Mouse (Mus musculus): Measurements from ENCODE around the gene Hist1h3a.

Hist1h3a gene

DNA sequence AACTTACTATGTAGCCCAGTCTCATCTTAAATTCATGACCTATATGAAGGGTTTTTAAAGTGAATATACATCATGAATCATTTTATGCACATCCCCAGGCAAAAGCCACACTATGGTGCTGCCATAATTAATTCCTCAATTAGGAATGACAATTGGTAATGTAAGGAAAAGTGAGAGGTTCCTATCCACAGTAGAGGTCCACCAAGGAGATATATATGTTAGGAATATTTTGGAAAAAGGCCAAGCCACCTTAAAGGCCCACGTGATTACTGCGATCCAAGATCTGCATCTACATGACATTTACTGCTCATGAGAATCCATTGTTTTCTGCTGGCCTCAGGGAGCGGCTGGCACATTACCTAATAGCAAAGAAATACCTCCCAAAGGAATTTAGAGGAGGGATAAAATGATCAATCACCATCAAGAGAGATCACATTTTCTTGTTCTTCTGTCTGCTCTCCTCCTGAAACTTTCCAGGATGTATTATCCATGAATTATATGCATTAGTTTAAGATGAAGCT is 2.9 kb downstream of the Hist1h3a start:
- peak; percentile 70 for DNase-seq (ENCODE audit: low read depth, low spot score)

DNA sequence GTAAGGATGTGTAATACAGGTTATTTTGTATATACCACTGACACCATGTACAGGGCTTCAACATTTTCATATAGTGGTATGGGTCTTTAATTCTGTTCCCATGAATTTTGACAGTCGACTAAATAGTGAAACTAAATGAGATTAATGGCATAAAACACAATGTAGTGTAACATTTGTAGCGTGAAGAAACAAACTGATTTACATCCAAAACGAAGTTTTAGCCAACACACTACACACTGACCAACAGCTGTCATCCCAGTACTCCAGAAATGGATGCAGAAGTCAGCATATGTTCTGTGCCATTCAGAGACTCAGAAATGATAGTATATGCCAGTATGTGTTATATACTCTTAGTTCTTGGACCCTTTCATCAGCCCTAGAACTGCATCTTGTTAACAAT is 4.3 kb downstream of the Hist1h3a start:
- no peak for DNase-seq (ENCODE audit: low read depth, low spot score)

DNA sequence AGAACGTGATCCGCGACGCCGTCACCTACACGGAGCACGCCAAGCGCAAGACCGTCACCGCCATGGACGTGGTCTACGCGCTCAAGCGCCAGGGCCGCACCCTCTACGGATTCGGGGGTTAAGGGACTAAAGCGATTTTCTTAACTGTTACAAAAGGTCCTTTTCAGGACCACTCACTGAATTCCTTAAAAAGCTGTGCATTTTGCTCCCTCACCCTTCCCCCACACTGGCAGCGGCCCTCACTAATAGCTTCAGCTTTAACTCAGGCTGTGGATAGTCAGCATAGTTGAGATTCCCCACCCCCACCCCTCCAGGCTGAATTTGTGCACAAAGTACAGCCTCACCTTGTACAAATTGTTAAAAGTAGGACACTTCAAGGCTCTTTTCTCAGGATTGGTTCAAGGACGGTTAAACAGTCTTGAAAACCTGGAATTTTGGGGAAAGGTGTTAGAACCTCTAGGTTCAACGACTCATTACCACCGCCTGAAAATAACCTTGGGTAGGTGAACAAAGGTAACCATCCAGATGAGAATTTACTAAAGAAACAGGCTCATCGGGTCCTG is 4.9 kb downstream of the Hist1h3a start:
- peak; percentile 91 for DNase-seq (ENCODE audit: low read depth, low spot score)

DNA sequence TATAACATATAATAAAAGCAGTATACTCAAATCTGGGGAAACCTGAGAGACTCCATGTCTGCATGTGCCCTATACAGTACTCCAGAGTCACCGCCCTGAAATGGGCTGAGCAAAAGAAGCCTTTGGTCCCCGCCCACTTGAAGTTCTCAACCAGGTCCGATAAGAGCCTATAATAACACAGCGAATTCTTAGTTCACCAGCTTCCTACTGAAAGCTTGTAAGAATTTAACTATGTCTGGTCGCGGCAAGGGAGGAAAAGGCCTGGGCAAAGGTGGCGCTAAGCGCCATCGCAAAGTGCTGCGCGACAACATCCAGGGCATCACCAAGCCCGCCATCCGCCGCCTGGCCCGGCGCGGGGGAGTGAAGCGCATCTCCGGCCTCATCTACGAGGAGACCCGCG is 5.4 kb downstream of the Hist1h3a start, which contains the start of gene Hist1h4b:
Hist1h4b (plus strand) TSS at position 224 of the 400 bp plus-strand sequence.
- peak; percentile 95 for DNase-seq (ENCODE audit: low read depth, low spot score)

DNA sequence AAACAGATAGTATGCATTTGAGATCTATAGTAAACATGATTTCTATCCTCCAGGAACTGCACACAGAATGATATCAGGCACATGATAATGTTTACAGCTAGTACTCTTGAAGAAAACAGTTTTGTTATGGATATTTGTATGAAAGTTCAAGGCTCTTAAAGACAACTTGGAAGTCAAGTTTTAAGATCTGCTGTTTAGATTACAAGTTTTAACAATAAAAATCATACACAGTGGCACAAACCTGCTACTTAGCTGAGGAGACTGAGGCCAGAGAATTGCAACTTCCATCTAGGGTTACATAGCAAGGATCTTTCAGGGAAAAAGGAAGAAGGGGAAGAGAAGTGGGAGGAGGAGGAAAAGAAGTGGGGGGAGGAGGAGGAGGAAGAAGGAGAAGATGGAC is 7.2 kb downstream of the Hist1h3a start:
- DNase-seq (ENCODE audit: low read depth, low spot score), result no peak

DNA sequence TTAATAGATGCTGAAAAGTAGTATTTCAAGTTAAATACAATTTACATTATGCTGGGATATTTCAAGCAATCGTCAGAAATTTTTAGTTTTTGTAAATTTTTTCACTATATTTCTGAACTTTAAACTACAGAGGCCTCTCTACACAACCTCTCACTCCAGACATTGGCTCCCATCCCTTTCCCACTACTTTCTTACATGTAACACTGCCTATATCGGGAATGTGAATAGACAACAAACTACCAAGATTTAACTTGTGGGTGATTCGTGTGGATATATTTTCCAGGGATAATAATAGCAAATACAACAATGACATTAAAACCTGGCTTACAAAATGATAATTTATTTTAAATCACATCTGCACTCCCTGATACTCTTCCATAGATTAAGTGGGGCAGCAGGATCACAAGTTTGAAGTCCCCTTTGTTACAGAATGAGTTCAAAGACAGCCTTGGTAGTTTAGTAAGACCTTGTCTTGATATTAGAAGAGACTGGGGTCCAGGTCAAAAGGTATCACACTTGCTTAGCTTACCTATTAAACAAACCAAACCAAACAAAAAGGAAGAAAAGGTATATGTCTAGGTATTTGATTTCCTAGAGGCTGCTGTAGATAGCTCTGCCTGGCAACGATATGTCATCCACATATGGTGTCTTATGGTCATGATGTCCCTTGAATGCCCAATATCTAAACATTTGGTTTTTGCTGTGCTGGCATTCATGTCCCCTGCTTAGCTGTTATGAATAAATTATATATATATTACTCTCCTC is 8.7 kb downstream of the Hist1h3a start:
- DNase-seq (ENCODE audit: low read depth, low spot score), result no peak

DNA sequence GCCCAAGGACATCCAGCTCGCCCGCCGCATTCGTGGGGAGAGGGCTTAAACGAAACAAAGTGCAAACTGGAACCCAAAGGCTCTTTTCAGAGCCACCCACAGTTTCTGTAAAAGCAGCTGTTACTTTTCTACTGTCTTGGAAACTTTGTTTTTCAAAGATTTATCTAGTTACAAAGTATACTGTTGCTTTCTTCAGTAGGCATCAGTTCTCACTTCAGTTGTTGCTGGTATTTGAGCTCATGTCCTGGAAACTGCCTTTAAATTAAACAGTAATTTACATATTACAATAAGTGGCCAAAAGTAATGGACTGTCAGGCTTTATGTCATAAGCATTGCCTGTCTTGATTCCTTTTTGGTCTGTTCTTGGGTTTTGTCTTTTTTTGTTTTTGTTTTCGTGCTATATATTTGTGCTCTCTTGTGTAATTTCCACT is 9.4 kb downstream of the Hist1h3a start:
- DNase-seq (ENCODE audit: low read depth, low spot score), result peak; percentile 24

DNA sequence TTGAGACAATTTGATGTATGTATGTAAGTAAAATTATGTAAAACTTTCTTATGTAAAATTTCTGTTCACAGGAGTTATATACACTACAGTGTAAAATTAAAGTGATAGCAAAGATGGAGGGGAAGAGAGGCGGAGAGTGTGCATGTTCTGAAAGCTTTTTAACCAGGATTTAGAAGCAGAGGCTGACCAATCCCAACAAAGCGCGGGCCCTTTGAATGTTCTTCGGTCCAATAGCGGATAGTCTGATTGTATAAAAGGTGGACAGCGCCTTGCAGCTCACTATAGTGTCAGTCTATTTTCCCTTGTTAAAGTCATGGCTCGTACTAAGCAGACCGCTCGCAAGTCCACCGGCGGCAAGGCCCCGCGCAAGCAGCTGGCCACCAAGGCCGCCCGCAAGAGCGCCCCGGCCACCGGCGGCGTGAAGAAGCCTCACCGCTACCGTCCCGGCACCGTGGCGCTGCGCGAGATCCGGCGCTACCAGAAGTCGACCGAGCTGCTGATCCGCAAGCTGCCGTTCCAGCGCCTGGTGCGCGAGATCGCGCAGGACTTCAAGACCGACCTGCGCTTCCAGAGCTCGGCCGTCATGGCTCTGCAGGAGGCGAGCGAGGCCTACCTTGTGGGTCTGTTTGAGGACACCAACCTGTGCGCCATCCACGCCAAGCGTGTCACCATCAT is 10.0 kb downstream of the Hist1h3a start, which contains the start of gene Hist1h3b:
Hist1h3b (plus strand) TSS at position 201 of the 675 bp plus-strand sequence.
- DNase-seq (ENCODE audit: low read depth, low spot score), result peak; percentile 95

DNA sequence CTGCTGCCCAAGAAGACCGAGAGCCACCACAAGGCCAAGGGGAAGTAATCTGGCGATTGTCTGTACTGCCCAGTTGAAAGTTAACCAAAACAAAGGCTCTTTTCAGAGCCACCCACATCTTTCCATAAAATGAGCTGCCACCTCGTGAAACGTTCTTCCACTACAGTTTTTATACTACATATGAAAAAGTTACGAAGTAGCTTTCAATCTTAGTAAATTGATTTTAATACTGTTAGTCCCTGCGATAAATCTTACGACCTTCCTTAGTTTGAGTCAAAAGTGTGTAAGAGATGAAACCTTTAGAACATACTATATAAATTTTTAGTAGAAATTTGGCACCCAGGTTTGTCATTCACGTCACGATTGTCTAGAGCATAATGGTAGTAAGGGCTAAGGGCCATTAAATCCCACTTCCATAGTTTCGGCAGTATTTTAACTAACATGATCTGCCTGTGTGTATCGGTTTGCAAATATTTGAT is 10.7 kb downstream of the Hist1h3a start:
- peak; percentile 55 for DNase-seq (ENCODE audit: low read depth, low spot score)

DNA sequence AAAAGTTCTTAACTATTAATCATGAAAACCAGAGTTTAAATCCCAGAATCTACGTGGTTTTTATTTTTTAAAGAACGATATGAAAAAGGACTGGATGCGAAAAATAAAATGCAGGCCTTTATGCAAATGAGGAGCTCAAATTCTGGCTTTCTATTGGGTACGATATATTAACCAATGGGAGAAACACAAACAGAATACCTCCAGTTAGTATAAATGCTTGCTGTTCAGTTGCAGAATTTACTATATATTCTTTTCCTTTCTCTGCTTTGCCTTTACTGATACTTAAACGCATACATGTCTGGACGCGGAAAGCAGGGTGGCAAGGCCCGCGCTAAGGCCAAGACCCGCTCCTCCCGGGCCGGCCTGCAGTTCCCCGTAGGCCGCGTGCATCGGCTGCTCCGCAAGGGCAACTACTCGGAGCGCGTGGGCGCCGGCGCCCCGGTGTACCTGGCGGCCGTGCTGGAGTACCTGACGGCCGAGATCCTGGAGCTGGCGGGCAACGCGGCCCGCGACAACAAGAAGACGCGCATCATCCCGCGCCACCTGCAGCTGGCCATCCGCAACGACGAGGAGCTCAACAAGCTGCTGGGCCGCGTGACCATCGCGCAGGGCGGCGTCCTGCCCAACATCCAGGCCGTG is 11.2 kb downstream of the Hist1h3a start, which contains the start of gene Hist1h2ab:
Hist1h2ab (plus strand) TSS at position 288 of the 639 bp plus-strand sequence.
- peak; percentile 79 for DNase-seq (ENCODE audit: low read depth, low spot score)

DNA sequence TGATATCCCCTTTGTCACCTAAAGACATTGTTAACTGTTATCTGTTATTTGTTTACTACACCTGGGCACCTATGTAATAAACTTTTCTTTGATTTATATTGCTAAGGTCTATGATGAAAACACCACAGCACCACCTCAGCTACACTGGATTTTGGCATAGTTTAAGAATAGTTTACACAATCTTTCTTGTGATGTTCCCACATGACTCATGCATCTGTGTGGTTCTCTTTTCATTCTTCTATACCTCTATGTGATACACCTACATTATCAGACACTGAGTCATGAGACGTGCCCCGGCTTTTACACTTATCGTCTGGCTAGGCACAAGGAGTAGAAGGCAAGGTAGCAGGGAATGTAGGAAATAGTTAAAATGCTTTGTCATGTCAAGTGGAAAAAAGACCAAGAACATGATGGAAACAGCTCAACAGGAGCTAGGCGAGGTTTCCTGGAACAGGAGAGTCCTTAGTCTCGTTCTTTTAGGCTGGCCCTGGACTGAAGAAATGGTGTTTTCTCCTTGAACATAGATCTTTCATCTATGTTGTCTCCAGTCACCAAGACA is 12.5 kb downstream of the Hist1h3a start:
- no peak for DNase-seq (ENCODE audit: low read depth, low spot score)

DNA sequence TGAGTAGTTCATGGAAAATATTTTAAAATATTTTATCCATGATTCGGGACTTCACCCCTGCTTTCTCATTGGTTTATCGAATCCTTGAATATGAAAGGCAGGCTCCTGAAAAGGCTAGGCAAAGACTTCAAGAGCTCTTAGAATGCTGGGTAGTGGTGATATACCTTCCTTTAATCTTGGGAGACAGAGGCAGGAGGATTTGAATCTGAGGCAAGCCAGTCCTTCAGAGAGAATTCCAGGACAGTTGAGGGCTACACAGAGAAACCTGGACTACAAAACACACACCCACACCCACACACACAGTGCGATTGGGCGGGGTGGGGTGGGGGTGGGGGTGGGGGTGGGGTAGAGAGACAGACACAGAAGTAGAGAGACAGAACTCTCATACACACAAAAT is 14.3 kb downstream of the Hist1h3a start:
- peak; percentile 69 for DNase-seq (ENCODE audit: low read depth, low spot score)

DNA sequence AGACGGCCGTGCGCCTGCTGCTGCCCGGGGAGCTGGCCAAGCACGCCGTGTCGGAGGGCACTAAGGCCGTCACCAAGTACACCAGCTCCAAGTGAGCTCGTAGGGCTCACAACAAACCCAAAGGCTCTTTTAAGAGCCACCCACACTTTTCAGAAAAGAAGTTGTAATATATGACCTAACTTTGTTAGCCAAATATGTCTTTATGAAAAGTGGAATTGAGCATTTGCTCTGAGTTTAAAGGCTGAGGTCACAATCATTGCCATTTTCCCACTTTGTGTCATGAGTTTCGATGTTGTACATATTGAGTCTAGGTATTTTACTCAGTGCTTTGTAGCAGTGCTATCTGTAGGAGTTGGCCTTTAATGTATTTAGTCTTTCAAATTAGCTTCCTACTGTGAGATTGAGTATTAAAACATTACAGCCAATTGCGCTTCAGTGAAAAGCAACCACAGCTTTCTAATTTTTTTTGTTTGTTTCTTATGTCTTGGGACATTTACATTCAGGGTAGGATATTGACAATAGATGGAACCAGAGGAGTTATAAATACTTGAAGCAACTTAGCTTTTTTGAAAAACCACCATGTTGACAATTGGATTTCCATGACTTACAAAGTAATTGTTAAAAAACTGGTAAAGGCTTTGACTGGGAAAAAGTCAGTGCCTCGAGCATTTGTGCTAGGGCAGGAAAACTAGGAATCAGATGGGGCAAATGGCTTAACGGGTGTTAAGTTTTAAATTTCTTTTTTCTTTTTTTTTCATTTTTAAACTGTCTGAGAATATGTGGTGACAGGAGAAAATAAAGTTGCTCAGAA is 14.9 kb downstream of the Hist1h3a start:
- peak; percentile 62 for DNase-seq (ENCODE audit: low read depth, low spot score)

DNA sequence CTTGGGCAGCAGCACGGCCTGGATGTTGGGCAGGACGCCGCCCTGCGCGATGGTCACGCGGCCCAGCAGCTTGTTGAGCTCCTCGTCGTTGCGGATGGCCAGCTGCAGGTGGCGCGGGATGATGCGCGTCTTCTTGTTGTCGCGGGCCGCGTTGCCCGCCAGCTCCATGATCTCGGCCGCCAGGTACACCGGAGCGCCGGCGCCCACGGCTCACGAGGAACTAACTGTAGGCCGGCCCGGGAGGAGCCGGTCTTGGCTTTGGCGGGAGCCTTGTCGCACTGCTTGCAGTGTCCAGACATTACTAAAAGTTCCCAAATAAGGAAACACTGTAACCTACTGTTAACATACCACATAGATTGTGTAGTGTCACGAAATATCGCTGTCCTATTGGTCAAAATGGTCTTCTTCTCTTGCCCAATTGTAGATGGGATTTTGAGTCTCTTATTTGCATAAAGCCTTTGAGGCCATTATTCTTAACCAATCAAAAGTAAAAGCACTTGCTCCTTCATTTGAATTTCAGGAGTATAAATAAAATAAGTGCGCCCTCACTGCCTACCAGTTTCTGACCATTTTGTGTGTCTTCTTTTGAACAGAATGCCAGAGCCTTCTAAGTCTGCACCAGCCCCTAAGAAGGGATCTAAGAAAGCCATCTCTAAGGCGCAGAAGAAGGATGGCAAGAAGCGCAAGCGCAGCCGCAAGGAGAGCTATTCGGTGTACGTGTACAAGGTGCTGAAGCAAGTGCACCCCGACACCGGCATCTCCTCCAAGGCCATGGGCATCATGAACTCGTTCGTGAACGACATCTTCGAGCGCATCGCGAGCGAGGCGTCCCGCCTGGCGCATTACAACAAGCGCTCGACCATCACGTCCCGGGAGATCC is 15.7 kb downstream of the Hist1h3a start, which contains the start of gene Hist1h2bb:
Hist1h2bb (plus strand) TSS at position 534 of the 880 bp plus-strand sequence.
- DNase-seq (ENCODE audit: low read depth, low spot score), result peak; percentile 92

DNA sequence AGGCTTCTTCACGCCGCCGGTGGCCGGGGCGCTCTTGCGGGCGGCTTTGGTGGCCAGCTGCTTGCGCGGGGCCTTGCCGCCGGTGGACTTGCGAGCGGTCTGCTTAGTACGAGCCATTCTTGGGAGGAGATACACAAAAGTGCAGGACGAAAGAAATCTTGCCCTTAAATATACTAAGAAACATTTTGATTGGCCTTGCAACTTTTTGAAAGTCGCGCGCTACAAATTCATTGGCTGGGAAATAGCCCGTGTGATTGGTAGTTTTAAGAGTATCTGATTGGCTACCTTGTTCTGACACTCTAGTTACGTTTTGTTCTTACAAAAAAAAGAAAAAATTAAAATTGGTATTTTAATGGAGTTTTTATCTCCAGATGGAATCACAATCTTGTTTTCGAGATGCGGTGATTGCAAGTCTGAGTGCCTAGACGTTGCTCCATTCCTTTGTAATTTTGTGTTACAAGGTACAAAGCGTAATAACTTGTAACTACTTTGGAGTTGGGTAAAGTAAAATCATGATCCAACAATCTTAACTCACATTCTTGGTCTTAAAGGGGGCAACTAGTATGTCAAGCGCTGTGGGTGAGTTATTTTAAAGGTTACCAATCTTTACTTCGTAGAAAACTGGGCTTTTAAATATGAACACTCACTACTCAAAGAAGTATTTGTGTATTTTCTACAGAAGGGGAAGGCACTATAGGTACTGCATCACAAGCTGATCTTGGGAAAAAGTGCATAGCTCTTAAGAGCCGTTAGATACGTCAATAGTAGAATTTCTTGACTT is 16.6 kb downstream of the Hist1h3a start, which contains the start of gene Hist1h3c:
Hist1h3c (minus strand) TSS at position 222 of the 781 bp plus-strand sequence.
- peak; percentile 93 for DNase-seq (ENCODE audit: low read depth, low spot score)

DNA sequence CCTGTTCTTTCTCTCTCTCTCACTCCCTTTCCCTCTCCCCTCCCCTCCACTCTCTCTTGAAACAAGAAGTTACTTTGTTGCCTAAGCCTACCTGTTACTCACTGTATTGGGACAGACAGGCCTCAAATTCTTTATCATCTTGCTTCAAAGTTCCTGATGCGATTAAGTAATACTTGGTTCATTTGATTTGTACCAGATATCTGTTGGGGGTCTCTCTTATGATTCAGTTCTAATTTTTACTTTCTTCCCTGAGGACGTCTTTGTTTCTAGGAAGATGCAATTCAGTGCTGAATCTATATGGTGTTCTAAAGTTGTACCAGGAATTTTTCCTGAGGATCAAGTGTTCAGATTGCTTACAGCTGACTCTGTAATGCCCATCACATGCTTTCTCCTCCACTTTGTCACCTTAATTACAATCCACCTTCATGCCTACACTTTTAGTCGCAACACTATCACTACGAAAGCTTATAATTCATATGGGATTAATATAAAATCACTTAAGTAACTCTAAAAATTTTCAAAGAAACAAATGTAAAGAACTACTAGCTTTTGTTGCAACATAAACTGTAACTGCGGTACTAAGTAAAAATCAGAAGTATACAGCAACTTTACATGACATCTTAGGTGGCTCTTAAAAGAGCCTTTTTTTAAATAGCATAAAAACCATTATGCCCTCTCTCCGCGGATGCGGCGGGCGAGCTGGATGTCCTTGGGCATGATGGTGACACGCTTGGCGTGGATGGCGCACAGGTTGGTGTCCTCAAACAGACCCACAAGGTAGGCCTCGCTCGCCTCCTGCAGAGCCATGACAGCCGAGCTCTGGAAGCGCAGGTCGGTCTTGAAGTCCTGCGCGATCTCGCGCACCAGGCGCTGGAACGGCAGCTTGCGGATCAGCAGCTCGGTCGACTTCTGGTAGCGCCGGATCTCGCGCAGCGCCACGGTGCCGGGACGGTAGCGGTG is 17.5 kb downstream of the Hist1h3a start:
- peak; percentile 65 for DNase-seq (ENCODE audit: low read depth, low spot score)

DNA sequence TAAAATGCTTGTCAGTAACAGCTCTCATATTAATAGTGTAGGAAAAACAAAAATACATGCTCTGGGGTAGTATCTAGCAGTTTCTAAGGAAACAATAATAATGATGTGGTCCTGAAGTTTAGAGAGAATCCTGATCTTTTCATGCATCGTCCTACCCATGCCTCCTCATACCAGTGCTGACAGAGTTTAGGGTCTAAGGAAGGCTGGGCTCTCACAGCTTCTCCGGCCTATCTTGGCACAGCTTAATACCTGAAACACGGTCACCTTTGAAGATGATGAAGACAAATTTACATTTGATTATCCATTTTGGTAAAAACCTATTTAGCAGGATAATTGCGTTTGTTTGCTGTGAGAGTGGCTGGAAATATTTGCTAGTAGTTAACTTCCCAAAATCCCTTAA is 18.2 kb downstream of the Hist1h3a start:
- peak; percentile 62 for DNase-seq (ENCODE audit: low read depth, low spot score)

Measured in ZHBTc4 (cell line).